Mouse (Mus musculus): ENCODE results near the gene Crisp1. TPM values are rescaled to one million over a fixed set of nuclear protein-coding genes. Genes with fewer than 3 reads are reported as not detected.

Gene Crisp1
- not detected for polyA plus RNA-seq (2017; shearing (Covaris generic))

- no peak for ATAC-seq
These were observed at the start of gene Crisp1 for GRCm38 (mm10) chr17:40319062-40319461. Crisp1 (minus strand) TSS chr17:40319207.

- no peak for ATAC-seq
These were observed 23.5 kb upstream of the Crisp1 start for GRCm38 (mm10) chr17:40342497-40343009.

DNA sequence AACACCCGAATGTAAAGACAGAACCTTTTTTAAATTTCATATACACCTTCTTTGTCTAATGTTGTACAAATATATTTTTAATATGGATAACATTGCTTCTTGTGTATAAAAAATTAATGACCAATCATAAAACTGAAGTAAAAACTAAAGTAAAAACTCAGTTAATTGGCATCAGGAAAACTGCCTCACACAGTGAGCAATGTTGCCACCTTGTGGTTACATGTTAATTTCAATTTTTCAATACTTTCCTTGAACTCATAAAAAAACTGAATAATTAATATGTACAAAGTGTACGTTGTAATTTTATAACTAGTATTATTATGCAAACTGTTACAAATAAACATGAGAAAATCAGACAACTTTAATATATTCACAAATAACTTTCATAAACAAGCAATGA, 33.6 kb downstream of the Crisp1 start:
- no peak for ATAC-seq

DNA sequence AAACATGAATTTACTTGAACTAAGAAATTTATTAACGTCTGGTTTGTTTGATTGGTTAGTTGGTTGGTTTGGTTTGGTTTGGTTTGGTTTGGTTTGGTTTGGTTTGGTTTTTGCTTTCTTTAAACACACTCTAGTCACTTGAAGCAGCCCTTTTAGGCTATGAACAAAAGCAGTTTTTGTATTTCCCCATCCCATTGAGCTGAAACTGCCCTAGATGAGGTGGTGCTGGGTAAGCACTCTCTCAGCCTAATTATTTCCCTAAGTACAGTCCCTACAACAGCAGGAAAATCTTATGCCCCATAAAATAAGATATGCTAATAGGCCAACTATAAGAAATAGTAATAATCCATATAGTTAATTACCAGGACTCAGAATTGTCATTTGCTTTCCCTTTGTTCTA, 43.5 kb downstream of the Crisp1 start:
- no peak for ATAC-seq

DNA sequence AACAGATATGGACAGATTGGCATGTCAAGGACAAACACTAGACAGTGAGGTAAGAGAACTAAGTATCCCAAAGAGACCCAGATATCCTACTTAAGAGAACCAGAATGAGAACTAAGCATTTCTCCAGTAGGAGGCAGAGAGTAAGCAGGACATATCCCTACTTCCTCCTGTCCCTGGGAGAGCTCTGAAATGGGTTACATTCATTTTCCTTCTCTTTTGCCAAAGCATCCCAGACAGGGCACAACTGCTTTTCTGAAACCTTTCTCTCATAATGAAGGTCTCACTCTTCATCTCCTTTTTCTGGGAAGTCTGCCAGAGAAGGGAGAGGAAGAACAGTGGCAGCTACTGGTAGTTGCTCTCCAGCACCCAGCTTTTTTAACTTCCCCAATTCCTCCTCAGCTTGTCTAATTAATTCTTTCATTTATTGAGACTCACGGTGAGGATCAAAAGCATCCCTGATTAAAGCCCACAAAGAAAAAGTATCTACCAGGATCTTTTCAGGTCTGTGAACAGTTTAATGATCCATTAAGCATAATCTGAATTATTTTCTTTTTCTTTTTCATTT, 44.0 kb downstream of the Crisp1 start:
- ATAC-seq = no peak

GRCm38 (mm10) chr17:40252487-40252886, 66.5 kb downstream of the Crisp1 start:
- no peak for ATAC-seq

Other genes starting within 250 kb of the Crisp1 start
- not detected for gene AC192777.2, start 223.8 kb downstream of the Crisp1 start, polyA plus RNA-seq (2017; shearing (Covaris generic))
- not detected for gene Pgk2, start 110.6 kb downstream of the Crisp1 start, polyA plus RNA-seq (2017; shearing (Covaris generic))
- not detected for gene Crisp3, start 76.9 kb downstream of the Crisp1 start, polyA plus RNA-seq (2017; shearing (Covaris generic))
- not detected for gene Esp8, start 200.8 kb upstream of the Crisp1 start, polyA plus RNA-seq (2017; shearing (Covaris generic))
- gene Esp6, start 242.3 kb upstream of the Crisp1 start, polyA plus RNA-seq (2017; shearing (Covaris generic)) = not detected

Data from inflammation-experienced regulatory T-cells, adult 6 months (primary cell).